Mouse (Mus musculus): ENCODE measurements around the gene Ms4a4b. TPM values are rescaled to one million over a fixed set of nuclear protein-coding genes. Genes with fewer than 3 reads are reported as not detected.

Ms4a4b gene
- polyA plus RNA-seq (2012; rRNA removed): not detected in 2 replicates

GRCm38 (mm10) chr19:11443338-11443737 lies at the start of gene Ms4a4b:
Ms4a4b (plus strand) TSS chr19:11443553.

GRCm38 (mm10) chr19:11404527-11404926 lies 38.8 kb upstream of the Ms4a4b start, which contains the start of gene Ms4a4c:
Ms4a4c (plus strand) TSS chr19:11404770.

GRCm38 (mm10) chr19:11469215-11469614 lies 25.9 kb downstream of the Ms4a4b start, which contains the start of gene Ms4a6c:
Ms4a6c (plus strand) TSS chr19:11469366.

GRCm38 (mm10) chr19:11485746-11486145 lies 42.4 kb downstream of the Ms4a4b start, which contains the start of gene Gm8369:
Gm8369 (plus strand) TSS chr19:11485938.

GRCm38 (mm10) chr19:11516246-11516645 lies 72.9 kb downstream of the Ms4a4b start, which contains the start of gene Ms4a6b:
Ms4a6b (plus strand) TSS chr19:11516512.

Other genes with a start within 250 kb of the Ms4a4b start
- gene Ms4a13, start 246.8 kb upstream of the Ms4a4b start, polyA plus RNA-seq (2012; rRNA removed): not detected in 2 replicates
- not detected in 2 replicates for gene Ms4a12, start 211.1 kb upstream of the Ms4a4b start, polyA plus RNA-seq (2012; rRNA removed)
- not detected in 2 replicates for gene Ms4a1, start 177.3 kb upstream of the Ms4a4b start, polyA plus RNA-seq (2012; rRNA removed)
- gene Ms4a5, start 159.7 kb upstream of the Ms4a4b start, polyA plus RNA-seq (2012; rRNA removed): not detected in 2 replicates
- 0.04 and 0.12 TPM in 2 replicates for gene Ms4a14, start 129.1 kb upstream of the Ms4a4b start, polyA plus RNA-seq (2012; rRNA removed)
- 0.82 and 0.93 TPM in 2 replicates for gene Ms4a7, start 107.4 kb upstream of the Ms4a4b start, polyA plus RNA-seq (2012; rRNA removed)
- 0.66 and 0.78 TPM in 2 replicates for gene Ms4a4a, start 68.0 kb upstream of the Ms4a4b start, polyA plus RNA-seq (2012; rRNA removed)
- 0.44 TPM in 1 of 2 replicates, not detected in the other for gene Ms4a4c, start 38.8 kb upstream of the Ms4a4b start, polyA plus RNA-seq (2012; rRNA removed)
- 2.6 and 3.3 TPM in 2 replicates for gene Ms4a6c, start 25.8 kb downstream of the Ms4a4b start, polyA plus RNA-seq (2012; rRNA removed)
- gene Gm8369, start 42.4 kb downstream of the Ms4a4b start, polyA plus RNA-seq (2012; rRNA removed): 0.04 and 0.10 TPM in 2 replicates
- gene Ms4a6b, start 73.0 kb downstream of the Ms4a4b start, polyA plus RNA-seq (2012; rRNA removed): 2.4 and 2.9 TPM in 2 replicates
- gene Ms4a4d, start 93.2 kb downstream of the Ms4a4b start, polyA plus RNA-seq (2012; rRNA removed): 0.20 and 0.32 TPM in 2 replicates
- 1.1 and 1.9 TPM in 2 replicates for gene Ms4a6d, start 161.3 kb downstream of the Ms4a4b start, polyA plus RNA-seq (2012; rRNA removed)
- 0.19 TPM in 1 of 2 replicates, not detected in the other for gene Ms4a2, start 180.2 kb downstream of the Ms4a4b start, polyA plus RNA-seq (2012; rRNA removed)
- 0.25 and 0.50 TPM in 2 replicates for gene Ms4a3, start 197.3 kb downstream of the Ms4a4b start, polyA plus RNA-seq (2012; rRNA removed)
- not detected in 2 replicates for gene Oosp2, start 217.0 kb downstream of the Ms4a4b start, polyA plus RNA-seq (2012; rRNA removed)
- not detected in 2 replicates for gene Oosp1, start 247.6 kb downstream of the Ms4a4b start, polyA plus RNA-seq (2012; rRNA removed)